Mouse (Mus musculus) adipocyte (in vitro differentiated cells): ENCODE measurements at regions not wholly inside any gene's neighbourhood (a gene's known extent, or its start where the extent isn't known, plus 50 kb on each side); places are given as distances from the start of the nearest gene placed in this dataset.

Experiments
- DNase-seq: peaks from one replicate; pipeline ENCODE4 v3.0.0-alpha.2; 2016; ENCODE audit warnings: low spot score

DNA sequence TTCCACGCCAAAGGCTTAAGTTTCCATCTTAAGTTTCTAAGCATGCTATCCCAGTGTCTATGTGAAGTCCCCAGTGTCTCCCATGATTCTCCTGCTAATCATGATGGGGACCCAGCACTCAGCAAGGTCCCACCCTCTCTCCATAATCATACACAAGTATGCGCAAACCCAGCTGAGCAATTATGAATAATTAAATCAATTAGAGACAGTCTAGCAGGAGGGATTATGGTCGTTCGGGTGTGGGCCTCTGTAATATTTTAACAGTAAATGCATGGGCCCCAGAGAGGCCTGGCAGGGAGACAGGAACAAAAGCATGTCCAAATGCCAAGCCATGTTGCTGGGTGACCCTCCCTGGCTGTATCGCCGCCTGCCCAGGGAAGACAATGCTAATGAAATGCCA lies 73.1 kb upstream of the Msx1 start:
- no peak for DNase-seq

DNA sequence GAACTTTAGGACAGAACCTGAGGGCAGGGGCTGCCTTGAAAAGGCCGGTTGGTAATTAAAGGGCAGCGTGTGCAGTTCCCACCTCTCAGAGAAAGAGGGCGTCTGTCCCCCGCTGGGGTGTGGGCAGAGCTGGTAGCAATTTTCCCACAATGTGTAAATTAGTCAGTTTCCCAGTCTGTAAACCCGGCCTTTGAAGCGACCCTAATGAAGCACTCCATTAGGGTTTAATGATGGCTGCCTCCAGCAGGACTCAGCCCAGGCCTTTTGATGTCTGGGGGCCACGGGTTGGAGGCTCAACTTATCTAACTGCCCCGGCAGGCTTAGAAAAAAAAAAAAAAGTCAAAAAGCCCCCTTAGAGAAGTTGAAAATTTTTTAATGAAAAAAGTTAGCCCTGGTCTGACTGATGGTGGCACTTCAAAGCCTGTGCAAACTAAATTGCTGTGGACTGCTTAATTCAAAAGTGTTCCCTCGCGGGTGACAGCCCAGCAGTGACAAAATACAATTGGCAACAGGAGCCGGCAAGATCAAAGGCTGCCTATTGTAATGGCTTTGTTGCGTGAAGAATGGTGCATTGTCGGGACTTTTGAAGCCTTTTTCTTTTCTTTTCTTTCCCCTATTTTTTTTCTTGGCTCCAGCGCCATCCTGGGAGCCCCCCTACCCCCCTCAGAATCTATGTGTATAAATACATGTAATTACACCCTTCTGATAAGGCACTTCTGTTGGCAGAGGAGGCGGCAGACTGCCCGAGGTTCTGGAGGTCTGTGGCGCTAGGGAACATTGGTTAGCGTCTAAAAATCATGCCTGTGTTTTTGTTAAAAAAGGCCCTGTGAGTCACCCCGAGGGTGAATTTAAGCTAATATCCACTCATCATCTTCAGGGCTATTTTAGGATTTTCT lies 71.3 kb upstream of the Msx1 start:
- DNase-seq = no peak

DNA sequence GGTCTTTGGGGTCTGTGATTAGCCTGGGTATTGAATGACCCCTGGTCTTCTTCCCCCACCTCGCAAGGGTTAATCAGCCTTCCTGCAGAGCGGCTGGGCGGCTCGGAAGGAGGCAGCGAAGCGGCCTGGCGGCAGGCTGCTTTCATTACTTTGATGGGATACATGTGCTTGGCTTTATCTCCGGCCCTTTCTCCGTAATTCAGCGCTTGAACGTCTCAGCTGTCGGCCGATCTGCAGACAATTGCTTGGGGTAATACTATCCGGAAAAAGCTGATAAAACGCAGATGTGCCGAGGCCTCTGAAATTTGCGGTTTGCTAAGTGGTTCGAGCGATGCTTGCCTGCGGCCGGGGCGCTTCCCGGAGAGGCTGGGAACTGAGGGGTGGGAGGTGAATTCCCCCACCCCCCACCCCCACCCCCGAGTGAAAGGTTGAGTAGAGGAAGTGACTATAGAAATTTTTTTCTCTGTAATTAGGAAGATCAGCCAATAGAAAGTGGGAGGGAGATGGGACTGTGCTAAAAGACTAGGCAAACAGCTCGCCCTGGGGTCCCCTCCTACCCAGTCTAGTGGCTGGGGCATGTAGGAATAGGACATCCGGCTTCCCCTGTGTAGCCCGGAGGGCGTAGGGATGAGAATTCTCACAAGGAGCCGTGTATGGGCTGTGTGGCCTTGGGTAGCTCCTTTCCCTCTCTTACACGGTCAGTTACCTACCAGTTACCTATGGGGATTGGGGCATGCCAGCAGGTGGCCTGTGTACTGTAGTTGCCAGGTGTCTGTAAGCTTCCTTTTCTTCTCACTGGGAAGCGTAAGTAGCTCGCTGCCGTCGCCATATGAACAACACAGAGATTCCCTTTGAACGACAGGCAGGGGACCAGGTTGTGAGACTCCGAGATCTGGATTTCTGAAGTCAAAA lies 69.5 kb upstream of the Msx1 start:
- no peak for DNase-seq

DNA sequence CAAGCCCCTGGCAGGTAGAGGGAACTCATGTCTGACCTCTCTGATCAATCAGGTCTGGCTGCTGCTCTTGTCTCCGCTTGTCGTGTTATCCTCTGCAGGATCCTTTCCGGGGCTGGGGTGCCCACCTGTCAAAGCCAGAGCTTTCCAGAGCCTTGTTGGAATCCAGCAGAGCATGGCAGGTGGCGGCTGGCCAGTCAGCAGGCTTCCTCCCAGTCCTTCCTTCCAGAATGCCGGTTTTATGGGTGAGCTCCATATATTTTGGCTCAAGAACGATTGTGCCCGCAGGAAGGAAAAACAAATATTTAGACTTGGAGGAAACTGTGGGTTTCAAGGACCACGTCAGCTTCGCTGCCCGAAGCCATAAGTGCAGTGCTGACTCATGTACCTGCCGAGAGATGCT lies 66.3 kb upstream of the Msx1 start:
- no peak for DNase-seq

DNA sequence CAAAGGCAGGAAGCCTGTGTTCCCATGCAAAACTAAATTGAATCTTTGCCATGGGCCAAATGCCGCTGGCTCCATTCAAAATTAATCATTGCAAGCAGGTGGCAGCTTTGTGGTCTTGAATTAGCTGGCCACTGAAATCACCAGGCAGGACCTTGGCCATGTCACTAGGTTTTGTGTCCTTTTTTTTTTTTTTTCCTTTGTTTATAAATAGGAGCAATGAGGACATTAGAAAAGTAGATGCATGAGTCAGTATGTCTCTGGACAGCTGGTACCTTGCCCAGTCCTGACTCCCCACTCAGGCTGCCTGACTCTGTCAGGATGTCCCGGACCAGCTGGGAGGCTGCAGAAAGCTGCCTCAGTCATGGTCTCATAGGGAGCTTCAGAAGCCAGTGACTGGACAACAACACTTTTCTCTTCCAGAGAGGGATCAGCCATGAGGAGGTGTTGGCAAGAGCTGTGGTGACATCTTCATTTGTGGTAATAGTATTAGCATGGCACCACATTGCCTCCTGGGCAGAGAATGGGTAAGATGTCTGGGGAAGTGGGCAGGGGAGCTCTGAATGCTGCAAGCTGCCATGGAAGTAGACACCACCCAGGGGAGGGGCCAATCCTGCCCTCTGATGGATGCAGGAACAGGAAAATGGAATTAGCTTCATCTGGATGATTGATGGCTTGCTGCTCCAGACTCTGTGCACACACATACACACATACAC lies 55.4 kb upstream of the Msx1 start:
- DNase-seq = peak; percentile 21

DNA sequence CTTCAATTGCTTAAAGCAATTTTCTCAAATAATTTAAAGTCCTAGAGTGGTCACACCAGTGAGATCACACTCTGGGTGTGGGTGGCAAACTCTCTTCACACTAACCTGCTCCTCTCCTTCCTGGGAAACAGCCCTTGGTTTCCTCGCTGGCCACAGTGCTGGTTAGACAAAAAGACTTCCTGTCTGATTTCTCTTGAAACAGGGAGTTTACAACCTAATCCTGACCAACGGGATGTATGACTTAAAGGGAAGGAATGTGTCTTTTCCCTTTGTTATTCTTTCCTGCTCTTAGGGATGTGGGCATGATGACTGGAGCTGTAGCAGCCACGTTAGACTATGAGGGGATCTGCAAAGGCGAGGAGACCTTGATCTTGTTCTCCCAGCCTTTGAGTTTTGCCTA lies 51.9 kb upstream of the Msx1 start:
- DNase-seq = no peak

DNA sequence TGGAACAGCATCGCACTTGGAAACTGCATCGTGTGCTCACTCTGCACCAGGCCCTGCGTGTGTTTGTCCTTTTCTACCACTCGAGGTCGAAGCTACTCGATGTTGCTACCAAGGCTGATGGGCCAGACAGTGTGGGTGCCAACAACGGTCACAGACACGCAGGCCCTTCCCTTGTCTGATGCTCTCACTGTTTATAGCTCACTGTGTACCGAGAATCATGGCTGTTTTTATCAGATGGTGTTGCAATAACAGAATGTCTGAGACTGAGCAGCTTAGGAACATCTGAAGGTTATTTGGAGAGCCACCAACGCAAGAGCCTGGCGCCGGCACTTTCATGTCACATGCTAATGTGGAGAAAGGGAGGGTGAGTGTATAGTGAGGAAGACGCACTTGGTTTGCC lies 51.1 kb upstream of the Msx1 start:
- no peak for DNase-seq

DNA sequence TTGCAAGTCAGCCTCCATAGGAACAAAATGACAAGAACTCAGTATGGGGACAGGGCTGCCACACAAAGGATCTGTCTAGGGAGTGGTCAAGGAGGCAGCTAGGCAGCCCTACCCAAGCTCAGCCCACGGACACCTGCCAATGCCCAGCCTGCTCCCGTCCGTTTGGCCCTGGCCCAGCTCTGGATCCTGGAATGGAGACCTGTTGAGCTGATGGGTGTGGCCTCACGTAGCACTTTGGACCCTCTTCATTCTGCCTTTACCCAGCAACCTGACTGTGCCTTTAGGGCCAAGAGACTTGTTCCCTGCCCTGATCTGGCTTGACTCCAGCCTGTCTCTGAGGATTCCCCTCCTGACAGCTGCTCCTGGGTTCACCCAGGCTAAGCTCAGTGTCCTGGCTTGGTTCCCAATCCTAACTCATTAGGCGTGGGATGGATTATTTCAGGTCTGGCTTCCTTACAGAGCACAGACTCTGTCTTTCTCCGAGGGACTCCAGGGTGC lies 50.5 kb upstream of the Msx1 start:
- DNase-seq = no peak
